Mouse (Mus musculus) adrenal gland, adult 18-20 months (tissue): ENCODE results near the gene Tmem175. TPM values are rescaled to one million over a fixed set of nuclear protein-coding genes. Genes with fewer than 3 reads are reported as not detected.
A peak's percentile ranks its signal among the peaks of the same experiment; 100 is the strongest.
"Not testable (repeated sequence)": the region's sequence is repeated elsewhere in the genome, so short reads cannot be mapped to it uniquely, and the experiment has no call there.

Experiments used
- DNase-seq, 2 experiments: peaks; one replicate each; pipeline ENCODE4 v3.0.0; 2021 to 2022; ENCODE audit warnings: low spot score in 2 of 2
- long read RNA-seq, 2 experiments: library from polyadenylated mRNA; stranded (forward); transcript quantifications; one replicate each; pipeline ENCODE4 v2.0.0; 2021
- total RNA-seq, 2 experiments: library from RNA; stranded (reverse); gene quantifications; 1 replicate in 1 of 2; 2 replicates in 1 of 2; pipeline ENCODE4 v1.2.3; 2021

Tmem175 gene
- 10 to 100 TPM; 17.2 to 25.4 TPM for total RNA-seq
- long read RNA-seq, experiment 1, transcript Tmem175-203 (11 exons, 1,811 nt): major isoform, 6 of 22 reads
- long read RNA-seq, experiment 1, transcript Tmem175-201 (11 exons, 3,956 nt): major isoform, 6 of 22 reads
- long read RNA-seq, experiment 1, partial matches to known transcripts: 4 of 22 reads
- long read RNA-seq, experiment 1, other reads (novel, unspliced or antisense): 6 of 22 reads
- long read RNA-seq, experiment 2, partial matches to known transcripts: 4 of 17 reads
- long read RNA-seq, experiment 2, other reads (novel, unspliced or antisense): 6 of 17 reads

GRCm38 (mm10) chr5:108629634-108630483, at the start of gene Tmem175, which contains the start of gene Gak:
Gene Tmem175 (plus strand): TSS chr5:108629770.
Gene Gak (minus strand): TSS chr5:108629755.
- peak; percentile 88 for DNase-seq

- no peak for DNase-seq
Measured at GRCm38 (mm10) chr5:108581361-108581891, 48.1 kb upstream of the Tmem175 start.

- no peak for DNase-seq
Measured at GRCm38 (mm10) chr5:108599923-108600322, 29.6 kb upstream of the Tmem175 start.

- DNase-seq: no peak
Measured at GRCm38 (mm10) chr5:108602537-108602936, 27.0 kb upstream of the Tmem175 start.

GRCm38 (mm10) chr5:108610426-108610825, 19.1 kb upstream of the Tmem175 start:
- no peak for DNase-seq

- DNase-seq: no peak
Measured at GRCm38 (mm10) chr5:108621870-108622269, 7.7 kb upstream of the Tmem175 start.

GRCm38 (mm10) chr5:108626050-108626660, 3.4 kb upstream of the Tmem175 start:
- DNase-seq: no peak

GRCm38 (mm10) chr5:108628891-108629633, 508 bp upstream of the Tmem175 start:
- peak in 1 of 2 experiments; percentile 27 for DNase-seq

GRCm38 (mm10) chr5:108633676-108634075, 4.1 kb downstream of the Tmem175 start:
- DNase-seq: no peak

GRCm38 (mm10) chr5:108634088-108634487, 4.5 kb downstream of the Tmem175 start:
- DNase-seq: not testable (repeated sequence)

- no peak for DNase-seq
Measured at GRCm38 (mm10) chr5:108636172-108636571, 6.6 kb downstream of the Tmem175 start.

GRCm38 (mm10) chr5:108643674-108644073, 14.1 kb downstream of the Tmem175 start:
- no peak for DNase-seq

- no peak for DNase-seq
Measured at GRCm38 (mm10) chr5:108645651-108646342, 16.2 kb downstream of the Tmem175 start.

- no peak for DNase-seq
Measured at GRCm38 (mm10) chr5:108646343-108646660, 16.7 kb downstream of the Tmem175 start.

- no peak for DNase-seq
Measured at GRCm38 (mm10) chr5:108647311-108647710, 17.7 kb downstream of the Tmem175 start.

- no peak for DNase-seq
Measured at GRCm38 (mm10) chr5:108647820-108648465, 18.4 kb downstream of the Tmem175 start.

GRCm38 (mm10) chr5:108648937-108649576, 19.5 kb downstream of the Tmem175 start:
- no peak for DNase-seq

- DNase-seq: no peak
Measured at GRCm38 (mm10) chr5:108650341-108650740, 20.8 kb downstream of the Tmem175 start.

- DNase-seq: no peak
Measured at GRCm38 (mm10) chr5:108651136-108651720, 21.7 kb downstream of the Tmem175 start.
